Mouse (Mus musculus) erythroblast, embryonic 14.5 days (primary cell): Measurements from ENCODE around the gene Chmp1a. TPM values are rescaled to one million over a fixed set of nuclear protein-coding genes. Genes with fewer than 3 reads are reported as not detected.
"Not testable (repeated sequence)": the region's sequence is repeated elsewhere in the genome, so short reads cannot be mapped to it uniquely, and the experiment has no call there.

Source experiments
- H3K27me3 ChIP-seq: 2 replicates; pipeline ENCODE4 v1.6.1; 2012; ENCODE audit warnings: inconsistent platforms; ENCODE audit not compliant: control insufficient read depth
- H3K36me3 ChIP-seq: 2 replicates; pipeline ENCODE4 v1.6.1; 2012; ENCODE audit warnings: mild to moderate bottlenecking, inconsistent platforms; ENCODE audit not compliant: control insufficient read depth
- H3K4me1 ChIP-seq: 2 replicates; pipeline ENCODE4 v1.6.1; 2012; ENCODE audit warnings: inconsistent platforms; ENCODE audit not compliant: control insufficient read depth
- H3K4me3 ChIP-seq: replicated peaks from 2 replicates; pipeline ENCODE3; 2012; ENCODE audit warnings: moderate library complexity, mild to moderate bottlenecking, inconsistent platforms
- H3K9me3 ChIP-seq: 2 replicates; pipeline ENCODE4 v1.6.1; 2012; ENCODE audit warnings: low read length, inconsistent platforms, mixed read lengths; ENCODE audit not compliant: control insufficient read depth
- GATA1 ChIP-seq: IDR thresholded peaks from 2 replicates; pipeline ENCODE4 v1.6.1; 2012; ENCODE audit warnings: low read length, inconsistent platforms, mixed read lengths
- TAL1 ChIP-seq: IDR thresholded peaks from 3 replicates; pipeline ENCODE4 v1.6.1; 2012; ENCODE audit warnings: low read length, inconsistent platforms, mixed read lengths
- polyA plus RNA-seq: library from polyadenylated mRNA; stranded (reverse); fragments of >175 nt; gene quantifications from 2 replicates; pipeline ENCODE4 v1.2.3, GENCODE M21; 2012

Chmp1a gene
- 2.7 and 3.1 TPM in 2 replicates for polyA plus RNA-seq

GRCm38 (mm10) chr8:123212321-123213117, at the start of gene Chmp1a, which contains the start of gene Spata33:
TSS of gene Chmp1a (minus strand) at chr8:123212763.
TSS of gene Spata33 (plus strand) at chr8:123212832.
- TF ChIP-seq TAL1 (no peak), GATA1 (no peak)
- H3K9me3 ChIP-seq, result no peaks in the 10 kb centered on the region
- peak within 1 kb of the TSS; percentile 83 for H3K4me3 ChIP-seq
- peaks cover 17% of the 10 kb centered on the region for H3K27me3 ChIP-seq
- H3K4me1 ChIP-seq, result peaks cover 31% of the 10 kb centered on the region
- H3K36me3 ChIP-seq, result peaks cover 36% of the 10 kb centered on the region

GRCm38 (mm10) chr8:123257593-123257992, 45.0 kb upstream of the Chmp1a start:
- H3K9me3 ChIP-seq, result not testable (repeated sequence)
- peaks cover 61% of the 10 kb centered on the region for H3K36me3 ChIP-seq

DNA sequence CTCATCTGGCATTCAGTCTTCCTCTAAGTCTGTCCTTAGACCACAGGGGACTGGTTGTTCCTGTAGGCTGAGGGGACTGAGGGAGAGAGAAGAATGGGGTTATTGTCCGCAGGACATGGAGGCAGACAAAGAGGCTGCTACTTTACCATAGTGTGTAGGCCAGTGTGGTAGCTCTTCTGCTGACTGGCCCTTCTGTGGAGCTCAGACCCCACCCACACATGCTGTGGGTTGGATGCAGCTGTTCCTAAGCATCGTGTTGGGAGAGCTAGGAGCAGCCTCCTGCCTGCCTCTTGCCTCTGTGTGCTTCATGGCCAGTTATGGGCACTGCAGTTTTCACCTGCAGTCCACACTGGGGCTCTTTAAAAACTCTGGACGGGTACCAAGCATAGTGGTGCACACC, 44.6 kb upstream of the Chmp1a start:
- peaks cover 38% of the 10 kb centered on the region for H3K4me1 ChIP-seq
- no peaks in the 10 kb centered on the region for H3K9me3 ChIP-seq
- H3K27me3 ChIP-seq, result no peaks in the 10 kb centered on the region
- no peak overlapping the region for H3K4me3 ChIP-seq
- TF ChIP-seq GATA1, result no peak
- TF ChIP-seq TAL1, result no peak
- peaks cover 61% of the 10 kb centered on the region for H3K36me3 ChIP-seq

More at GRCm38 (mm10) chr8:123257593-123257992, 45.0 kb upstream of the Chmp1a start:
- H3K4me1 ChIP-seq, result peaks cover 36% of the 10 kb centered on the region
- not testable (repeated sequence) for H3K4me3 ChIP-seq, H3K27me3 ChIP-seq

GRCm38 (mm10) chr8:123255170-123255569, 42.6 kb upstream of the Chmp1a start:
- TF ChIP-seq GATA1 (no peak), TAL1 (no peak)
- Histone ChIP-seq H3K9me3 (no peaks in the 10 kb centered on the region), H3K4me3 (peak overlapping the region; percentile 83), H3K4me1 (peaks cover 40% of the 10 kb centered on the region), H3K27me3 (no peaks in the 10 kb centered on the region), H3K36me3 (peaks cover 62% of the 10 kb centered on the region)

DNA sequence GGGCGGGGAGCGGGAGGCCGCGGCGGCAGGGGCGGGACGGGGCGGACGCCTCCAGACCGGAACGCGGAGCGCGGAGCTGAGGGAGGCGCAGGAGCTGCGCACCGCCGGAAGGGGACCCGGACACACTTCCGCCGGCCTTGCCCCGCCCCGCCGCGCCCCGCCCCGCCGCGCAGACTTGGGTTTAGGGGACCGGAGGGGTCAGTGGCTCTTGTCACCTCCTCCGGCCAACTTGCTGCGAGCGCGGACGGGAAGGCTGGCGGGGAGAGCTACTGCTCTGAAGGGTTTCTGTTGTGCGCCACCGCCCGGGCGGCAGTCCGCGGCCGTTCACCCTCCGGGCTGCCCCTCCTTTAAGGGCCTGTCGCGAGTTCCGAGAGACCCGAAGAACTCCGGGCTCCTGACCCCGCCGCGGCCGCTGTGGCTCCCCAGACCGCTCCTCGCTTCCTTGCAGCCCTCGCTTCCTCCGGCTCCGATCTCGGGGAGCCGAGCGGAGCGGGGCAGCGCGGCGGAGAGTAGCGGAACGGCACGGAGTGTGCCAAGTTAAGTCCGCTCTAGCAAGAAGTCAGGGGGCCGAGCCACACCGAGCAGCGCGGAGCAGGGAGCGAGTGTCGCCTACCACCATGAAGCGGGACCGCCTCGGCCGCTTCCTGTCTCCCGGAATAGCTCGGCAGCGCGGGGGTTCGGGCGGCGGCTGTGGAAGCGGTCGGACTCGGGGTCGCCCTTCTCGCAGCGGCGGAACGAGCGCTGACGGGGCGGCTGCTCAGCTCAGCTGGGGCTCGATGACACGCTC, 41.7 kb upstream of the Chmp1a start, which contains the start of the genes Zfp276 and Vps9d1:
Zfp276 (plus strand) TSS at position 97 of the 787 bp plus-strand sequence.
Vps9d1 (minus strand) TSS at position 250 of the 787 bp plus-strand sequence.
- Histone ChIP-seq H3K9me3 (no peaks in the 10 kb centered on the region), H3K27me3 (no peaks in the 10 kb centered on the region), H3K4me3 (peak within 1 kb of the TSS; percentile 83), H3K36me3 (peaks cover 54% of the 10 kb centered on the region), H3K4me1 (peaks cover 40% of the 10 kb centered on the region)
- TF ChIP-seq TAL1, result no peak
- TF ChIP-seq GATA1, result no peak

DNA sequence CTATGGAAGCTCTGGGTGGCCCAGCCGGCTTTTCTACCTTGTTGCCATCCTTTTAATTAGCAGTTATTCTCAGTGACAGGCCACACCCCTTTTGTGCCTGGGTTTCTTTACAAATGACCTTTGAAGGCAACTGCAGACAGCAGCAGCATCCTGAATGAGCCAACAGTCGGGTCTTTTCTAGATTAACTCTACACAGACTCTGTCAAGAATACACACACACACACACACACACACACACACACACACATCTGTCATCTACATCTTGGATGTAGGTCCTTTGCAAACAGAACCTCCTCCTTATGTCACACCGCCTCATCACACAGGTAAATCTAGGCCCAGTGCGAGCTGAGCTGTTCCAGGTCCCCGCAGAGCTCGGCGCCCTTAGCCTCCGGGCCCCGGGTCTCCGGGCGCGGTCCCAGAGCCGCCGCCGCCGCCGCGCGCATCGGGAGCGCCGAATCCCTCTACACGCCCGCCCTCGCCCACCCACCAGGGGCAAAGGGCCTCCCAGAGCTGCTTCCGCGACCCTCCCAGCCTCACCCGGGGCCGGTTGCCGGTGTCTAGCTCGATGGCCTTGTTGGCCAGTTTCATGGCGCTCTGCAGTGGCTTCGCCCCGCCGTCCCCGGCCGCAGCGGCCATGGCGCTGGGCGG, 41.0 kb upstream of the Chmp1a start:
- TF ChIP-seq GATA1 (no peak), TAL1 (no peak)
- peak overlapping the region; percentile 83 for H3K4me3 ChIP-seq
- H3K4me1 ChIP-seq, result peaks cover 40% of the 10 kb centered on the region
- no peaks in the 10 kb centered on the region for H3K9me3 ChIP-seq
- no peaks in the 10 kb centered on the region for H3K27me3 ChIP-seq
- H3K36me3 ChIP-seq, result peaks cover 54% of the 10 kb centered on the region

DNA sequence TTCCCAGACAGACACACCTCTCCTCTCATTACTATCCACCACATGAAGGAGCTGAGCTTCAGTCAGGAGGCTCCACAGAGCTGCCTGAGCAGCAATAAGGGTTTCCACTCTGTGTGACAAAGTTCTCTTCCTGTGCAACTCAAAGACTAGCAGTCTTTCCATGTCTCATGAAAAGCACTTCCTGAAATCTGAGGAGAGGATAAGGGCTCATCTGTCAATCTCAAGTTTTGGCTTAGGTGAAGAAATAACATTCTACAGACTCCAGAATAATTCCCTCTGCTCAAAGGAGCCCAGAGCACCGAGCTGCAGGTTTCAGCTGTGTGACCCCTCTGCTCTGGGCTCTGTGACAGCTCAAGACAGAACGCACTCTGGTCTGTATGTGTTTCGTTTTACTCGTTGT, 40.4 kb upstream of the Chmp1a start:
- no peak for TF ChIP-seq GATA1
- TF ChIP-seq TAL1, result no peak
- no peaks in the 10 kb centered on the region for H3K9me3 ChIP-seq
- peak overlapping the region; percentile 83 for H3K4me3 ChIP-seq
- peaks cover 54% of the 10 kb centered on the region for H3K36me3 ChIP-seq
- no peaks in the 10 kb centered on the region for H3K27me3 ChIP-seq
- H3K4me1 ChIP-seq, result peaks cover 37% of the 10 kb centered on the region

- peaks cover 53% of the 10 kb centered on the region for H3K36me3 ChIP-seq
- H3K9me3 ChIP-seq, result no peaks in the 10 kb centered on the region
- TF ChIP-seq GATA1 (no peak), TAL1 (no peak)
- H3K4me3 ChIP-seq, result no peak overlapping the region
- no peaks in the 10 kb centered on the region for H3K27me3 ChIP-seq
- H3K4me1 ChIP-seq, result peaks cover 29% of the 10 kb centered on the region
Observed at GRCm38 (mm10) chr8:123250940-123251339, 38.4 kb upstream of the Chmp1a start.

DNA sequence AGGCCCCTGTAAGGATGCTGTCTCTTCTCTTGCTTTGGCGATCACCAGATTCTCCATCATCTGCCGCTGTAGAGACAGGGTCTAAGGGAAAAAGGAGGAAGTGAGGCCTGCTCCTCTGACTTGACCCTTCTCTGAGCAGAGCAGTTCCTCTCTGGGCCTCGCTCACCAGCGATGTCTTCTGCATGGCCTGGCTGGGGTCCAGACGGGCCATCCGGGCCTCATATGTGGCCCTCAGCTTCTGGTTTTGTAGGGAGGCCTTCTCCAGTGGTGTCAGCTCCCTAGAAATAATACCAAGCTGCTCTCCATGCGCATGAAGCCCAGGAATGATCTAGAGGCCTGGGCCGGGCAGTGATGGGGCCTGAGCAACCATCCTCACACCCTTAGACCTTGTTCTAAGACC, 36.0 kb upstream of the Chmp1a start:
- H3K27me3 ChIP-seq, result no peaks in the 10 kb centered on the region
- no peaks in the 10 kb centered on the region for H3K9me3 ChIP-seq
- H3K4me3 ChIP-seq, result no peak overlapping the region
- peaks cover 59% of the 10 kb centered on the region for H3K36me3 ChIP-seq
- no peak for TF ChIP-seq TAL1
- no peak for TF ChIP-seq GATA1
- peaks cover 14% of the 10 kb centered on the region for H3K4me1 ChIP-seq
